Mouse (Mus musculus): ENCODE results near the gene Gm17332. TPM values are rescaled to one million over a fixed set of nuclear protein-coding genes. Genes with fewer than 3 reads are reported as not detected.

The Gm17332 gene
- total RNA-seq (2012; rRNA removed) (not detected in 2 replicates), polyA plus RNA-seq (2012; ENCODE audit: insufficient read depth in 1 of 2, insufficient read length in 2 of 2, low read depth in 1 of 2, low replicate concordance in 2 of 2, missing spikeins in 1 of 2) (not detected)

DNA sequence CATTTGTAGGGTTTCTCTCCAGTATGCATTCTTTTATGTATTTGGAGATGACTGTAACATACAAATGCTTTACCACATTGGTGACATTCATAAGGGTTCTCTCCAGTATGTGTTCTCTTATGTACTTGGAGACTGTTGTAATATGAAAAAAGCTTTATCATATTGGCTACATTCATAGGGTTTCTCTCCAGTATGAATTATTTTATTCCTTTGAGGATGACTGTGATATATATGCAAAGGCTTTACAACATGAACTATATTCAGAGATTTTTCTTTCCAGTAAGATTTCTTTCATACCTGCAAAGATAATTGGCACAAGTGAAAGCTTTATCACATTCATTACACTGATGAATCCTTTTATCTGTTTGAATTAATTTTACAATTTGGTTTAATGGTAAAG is at the start of gene Gm17332:
Gene Gm17332, minus strand, starts transcription at position 101 of the 400 bp plus-strand sequence.
- H3K9ac ChIP-seq (ENCODE audit: control insufficient read depth, low read depth, low read length, poor library complexity, severe bottlenecking), result no peak within 1 kb of the TSS
- TF ChIP-seq GATA1 (IDR thresholded peaks at IDR 0.05; ENCODE audit: low read depth, low read length) (no peak), NELFE (IDR thresholded peaks at IDR 0.05; ENCODE audit: low read depth, low read length) (no peak), MXI1 (IDR thresholded peaks at IDR 0.05; ENCODE audit: low read depth, low read length) (no peak), RCOR1 (IDR thresholded peaks at IDR 0.05; ENCODE audit: low read depth, low read length) (no peak), BHLHE40 (IDR thresholded peaks at IDR 0.05; ENCODE audit: borderline replicate concordance, low read depth, low read length) (no peak), NRF1 (IDR thresholded peaks at IDR 0.05; ENCODE audit: insufficient read depth, low read depth, low read length, poor library complexity, severe bottlenecking) (no peak), ELF1 (IDR thresholded peaks at IDR 0.05; ENCODE audit: low read depth, low read length) (no peak), TCF12 (IDR thresholded peaks at IDR 0.05; ENCODE audit: low read depth, low read length) (no peak), POLR2A (IDR thresholded peaks at IDR 0.05; ENCODE audit: control insufficient read depth in 1 of 2, insufficient read depth in 1 of 2, low read depth in 1 of 2, low read length in 2 of 2, poor library complexity in 1 of 2) (no peak), JUND (IDR thresholded peaks at IDR 0.05; ENCODE audit: low read depth, low read length) (no peak), CHD2 (IDR thresholded peaks at IDR 0.05; ENCODE audit: low read length) (no peak), MEF2A (IDR thresholded peaks at IDR 0.05; ENCODE audit: extremely low read depth, insufficient replicate concordance, low read depth, low read length, poor library complexity, severe bottlenecking) (no peak), ZNF384 (IDR thresholded peaks at IDR 0.05; ENCODE audit: low read depth, low read length) (no peak), MAFK (IDR thresholded peaks at IDR 0.05; ENCODE audit: borderline replicate concordance, low read depth, low read length) (no peak), ZC3H11A (IDR thresholded peaks at IDR 0.05; ENCODE audit: low read depth, low read length) (no peak), MYB (IDR thresholded peaks at IDR 0.05; ENCODE audit: low read depth, low read length) (no peak), MAX (IDR thresholded peaks at IDR 0.05; ENCODE audit: low read length) (no peak), SIN3A (IDR thresholded peaks at IDR 0.05; ENCODE audit: low read length) (no peak)
- no peak for DNase-seq (ENCODE audit: low read depth, low spot score)

DNA sequence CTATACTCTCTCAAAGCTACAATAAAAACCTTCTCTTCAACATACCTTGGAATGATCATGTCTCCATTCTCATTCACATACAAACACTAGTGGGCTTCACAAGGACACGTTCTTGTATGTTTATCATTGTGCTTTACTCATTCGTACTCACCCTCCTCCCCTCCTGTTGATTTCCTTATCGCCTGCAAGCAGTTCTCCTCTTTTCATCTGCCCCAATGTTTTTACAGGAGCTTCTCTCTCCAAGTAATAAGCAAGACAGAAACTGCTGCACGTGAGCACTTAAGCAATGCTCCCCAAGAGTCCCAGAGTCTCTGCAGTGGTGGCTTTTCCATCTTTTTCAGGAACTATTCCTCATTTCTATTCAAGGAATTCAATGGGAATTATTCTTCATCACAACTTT is 47.7 kb upstream of the Gm17332 start:
- H3K9me3 ChIP-seq (replicated peaks; ENCODE audit: insufficient read depth, low read length), result no peaks in the 10 kb centered on the region
- H3K79me2 ChIP-seq (ENCODE audit: control insufficient read depth, insufficient read depth, low read length, poor library complexity), result no peaks in the 10 kb centered on the region
- no peaks in the 10 kb centered on the region for H3K27me3 ChIP-seq (ENCODE audit: control insufficient read depth in 1 of 2, insufficient read depth in 2 of 2, low read length in 2 of 2)
- H3K9ac ChIP-seq (ENCODE audit: control insufficient read depth, low read depth, low read length, poor library complexity, severe bottlenecking), result no peak overlapping the region
- H3K4me1 ChIP-seq (ENCODE audit: control insufficient read depth in 1 of 2, insufficient read depth in 2 of 2, low read length in 2 of 2), result peaks cover 0 to 5% of the 10 kb centered on the region in 2 experiments; a peak in 1 of 4 replicates
- no peak overlapping the region for H3K27ac ChIP-seq (ENCODE audit: control insufficient read depth, low read depth, low read length)
- H3K4me3 ChIP-seq (ENCODE audit: control insufficient read depth in 1 of 2, insufficient read depth in 1 of 2, low read depth in 2 of 2, low read length in 2 of 2), result peak overlapping the region in 1 of 2 experiments; percentile 35; a peak in 2 of 4 replicates
- peak; percentile 71 for DNase-seq (ENCODE audit: low read depth, low spot score)
- TF ChIP-seq TCF12 (IDR thresholded peaks at IDR 0.05; ENCODE audit: low read depth, low read length) (peak; percentile 73; the same call in 1 of the 2 replicates), RCOR1 (IDR thresholded peaks at IDR 0.05; ENCODE audit: low read depth, low read length) (0 out of 2 replicates have a peak, but pooled peaks have one; percentile 37), POLR2A (IDR thresholded peaks at IDR 0.05; ENCODE audit: control insufficient read depth in 1 of 2, insufficient read depth in 1 of 2, low read depth in 1 of 2, low read length in 2 of 2, poor library complexity in 1 of 2) (no peak), ETS1 (IDR thresholded peaks at IDR 0.05; ENCODE audit: low read depth, low read length) (no peak), POLR2AphosphoS5 (IDR thresholded peaks at IDR 0.05; ENCODE audit: borderline replicate concordance, low read depth, low read length) (no peak), EP300 (IDR thresholded peaks at IDR 0.05; ENCODE audit: low read depth in 1 of 2, low read length in 2 of 2) (peak; percentile 61 to 73), GATA1 (IDR thresholded peaks at IDR 0.05; ENCODE audit: low read depth, low read length) (peak; percentile 71), MXI1 (IDR thresholded peaks at IDR 0.05; ENCODE audit: low read depth, low read length) (0 out of 2 replicates have a peak, but pooled peaks have one; percentile 34), SMC3 (IDR thresholded peaks at IDR 0.05; ENCODE audit: low read depth, low read length) (peak; percentile 18; the same call in 1 of the 2 replicates), TAL1 (IDR thresholded peaks at IDR 0.05; ENCODE audit: low read length) (peak; percentile 74), MYC (IDR thresholded peaks at IDR 0.05; ENCODE audit: low read depth, low read length) (0 out of 2 replicates have a peak, but pooled peaks have one; percentile 35), BHLHE40 (IDR thresholded peaks at IDR 0.05; ENCODE audit: borderline replicate concordance, low read depth, low read length) (peak; percentile 98), USF1 (IDR thresholded peaks at IDR 0.05; ENCODE audit: low read depth, low read length) (peak; percentile 34; the same call in 1 of the 2 replicates)
- H3K36me3 ChIP-seq (ENCODE audit: control insufficient read depth in 1 of 2, insufficient read depth in 2 of 2, low read length in 2 of 2), result peaks cover 0 to 3% of the 10 kb centered on the region in 2 experiments; a peak in 1 of 4 replicates

More for the DNA sequence above, at the start of gene Gm17332:
- H3K27me3 ChIP-seq (ENCODE audit: control insufficient read depth in 1 of 2, insufficient read depth in 2 of 2, low read length in 2 of 2), result no peaks in the 10 kb centered on the region
- no peaks in the 10 kb centered on the region for H3K36me3 ChIP-seq (ENCODE audit: control insufficient read depth in 1 of 2, insufficient read depth in 2 of 2, low read length in 2 of 2)
- no peaks in the 10 kb centered on the region for H3K9me3 ChIP-seq (replicated peaks; ENCODE audit: insufficient read depth, low read length)
- H3K4me3 ChIP-seq (ENCODE audit: control insufficient read depth in 1 of 2, insufficient read depth in 1 of 2, low read depth in 2 of 2, low read length in 2 of 2), result no peak within 1 kb of the TSS
- no peaks in the 10 kb centered on the region for H3K4me1 ChIP-seq (ENCODE audit: control insufficient read depth in 1 of 2, insufficient read depth in 2 of 2, low read length in 2 of 2)
- H3K79me2 ChIP-seq (ENCODE audit: control insufficient read depth, insufficient read depth, low read length, poor library complexity), result no peaks in the 10 kb centered on the region
- H3K27ac ChIP-seq (ENCODE audit: control insufficient read depth, low read depth, low read length), result no peak within 1 kb of the TSS
